Mouse (Mus musculus): Measurements from ENCODE around the gene Pax5. TPM values are rescaled to one million over a fixed set of nuclear protein-coding genes. Genes with fewer than 3 reads are reported as not detected.
A peak's percentile ranks its signal among the peaks of the same experiment; 100 is the strongest.

Gene Pax5
- polyA plus RNA-seq, 1 experiment = 3.4 TPM

DNA sequence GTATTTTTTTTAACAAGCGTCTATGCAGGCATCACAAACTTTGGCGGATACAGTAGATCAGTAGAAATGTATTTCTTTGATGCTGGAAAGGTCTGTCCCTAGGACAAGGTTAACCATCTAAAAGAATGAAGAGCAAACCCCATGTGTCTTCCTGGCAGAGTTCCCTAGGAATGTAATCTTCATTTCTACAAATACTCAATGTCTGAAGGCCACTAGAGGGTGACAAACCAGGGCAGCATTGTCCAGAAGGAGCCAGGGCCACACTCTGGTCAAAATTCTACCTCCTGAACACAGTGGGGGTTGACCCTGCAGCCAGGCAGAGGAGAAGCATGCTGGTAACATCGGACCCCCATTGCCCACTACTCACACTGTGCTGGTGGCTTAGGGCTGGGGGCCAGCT is 185.0 kb downstream of the Pax5 start:
- Histone ChIP-seq H3K4me3 (ENCODE audit: insufficient read depth, low read depth, low read length) (no peak overlapping the region), H3K27me3 (replicated peaks; ENCODE audit: control insufficient read depth, insufficient read depth, low read length) (no peaks in the 10 kb centered on the region), H3K4me1 (ENCODE audit: control insufficient read depth, insufficient read depth, low read length) (no peaks in the 10 kb centered on the region), H3K27ac (ENCODE audit: insufficient read depth, low read depth, low read length) (no peak overlapping the region), H3K36me3 (ENCODE audit: control insufficient read depth, insufficient read depth, low read length) (no peaks in the 10 kb centered on the region)
- DNase-seq = no peak
- 77% methylated on average over 3 of the region's 3 CpGs for WGBS
- TF ChIP-seq POLR2A (IDR thresholded peaks at IDR 0.05; ENCODE audit: low read depth, low read length) = no peak
- TF ChIP-seq CTCF (conservative IDR thresholded peaks at IDR 0.05; ENCODE audit: insufficient read depth, insufficient read length, low read depth, low read length) = no peak

DNA sequence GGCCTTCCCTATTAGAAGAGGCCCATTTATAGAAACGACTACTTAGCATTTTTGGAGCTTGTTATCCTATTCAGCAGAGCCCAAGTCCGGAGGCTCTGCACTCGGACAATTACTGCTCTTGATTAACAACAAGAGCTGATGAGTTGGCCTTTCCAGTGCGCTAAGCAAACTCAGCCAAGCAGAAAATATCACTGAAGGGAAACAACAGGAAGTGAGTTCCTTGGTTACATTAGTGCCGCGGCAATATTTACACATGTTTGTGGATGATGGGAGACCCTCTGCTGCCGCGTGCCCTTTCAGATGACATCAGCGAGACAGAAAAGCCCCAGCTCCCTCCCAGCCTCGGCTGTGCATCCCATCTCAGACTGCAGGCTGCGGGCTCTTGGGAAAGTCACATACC is 191.4 kb downstream of the Pax5 start:
- no peak overlapping the region for H3K27ac ChIP-seq (ENCODE audit: insufficient read depth, low read depth, low read length)
- H3K4me1 ChIP-seq (ENCODE audit: control insufficient read depth, insufficient read depth, low read length) = no peaks in the 10 kb centered on the region
- TF ChIP-seq POLR2A (IDR thresholded peaks at IDR 0.05; ENCODE audit: low read depth, low read length) (no peak), CTCF (conservative IDR thresholded peaks at IDR 0.05; ENCODE audit: insufficient read depth, insufficient read length, low read depth, low read length) (no peak)
- H3K27me3 ChIP-seq (replicated peaks; ENCODE audit: control insufficient read depth, insufficient read depth, low read length) = no peaks in the 10 kb centered on the region
- WGBS = 33% methylated on average over 11 of the region's 11 CpGs
- no peak for DNase-seq
- no peaks in the 10 kb centered on the region for H3K36me3 ChIP-seq (ENCODE audit: control insufficient read depth, insufficient read depth, low read length)
- H3K4me3 ChIP-seq (ENCODE audit: insufficient read depth, low read depth, low read length) = no peak overlapping the region

DNA sequence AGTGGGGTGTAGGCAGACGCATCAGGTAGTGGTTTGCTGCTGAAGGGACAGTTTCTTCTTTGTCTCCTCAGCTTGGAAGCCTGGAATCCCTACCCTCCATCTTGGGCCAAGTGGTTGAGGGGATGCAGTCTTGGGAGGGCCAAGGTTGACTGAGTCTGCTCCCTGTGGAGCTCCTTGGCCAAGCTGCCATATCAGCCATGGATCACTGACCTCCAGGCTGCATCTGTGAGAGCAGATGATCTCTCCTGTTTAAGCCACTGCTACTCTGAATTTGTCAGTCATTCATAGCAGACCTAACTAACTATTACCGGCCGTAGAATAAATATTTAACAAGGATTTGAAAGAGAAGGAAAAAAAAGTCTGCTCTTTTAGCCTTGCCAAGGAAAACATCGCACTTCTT is 196.3 kb downstream of the Pax5 start:
- TF ChIP-seq POLR2A (IDR thresholded peaks at IDR 0.05; ENCODE audit: low read depth, low read length) = no peak
- no peak for TF ChIP-seq CTCF (conservative IDR thresholded peaks at IDR 0.05; ENCODE audit: insufficient read depth, insufficient read length, low read depth, low read length)

DNA sequence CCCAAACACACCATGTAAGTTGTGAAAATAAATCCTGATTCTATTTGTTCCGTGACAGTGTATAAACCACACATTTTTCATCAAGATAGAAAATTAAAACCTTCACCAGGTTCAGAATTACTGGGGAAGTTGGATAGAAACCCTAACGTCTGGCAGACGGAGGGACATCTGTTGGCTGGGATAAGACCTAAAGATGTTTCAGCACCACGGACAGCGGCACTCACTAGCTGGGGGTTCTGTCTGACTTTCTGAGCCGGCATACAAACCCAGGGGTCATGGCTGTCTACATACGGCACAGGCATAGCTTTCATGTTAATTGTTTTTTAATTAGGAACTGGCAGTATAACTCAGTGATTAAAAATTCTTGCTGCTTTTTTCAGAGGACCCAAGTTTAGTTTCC is 198.6 kb downstream of the Pax5 start:
- peak; percentile 8 for DNase-seq
- H3K36me3 ChIP-seq (ENCODE audit: control insufficient read depth, insufficient read depth, low read length) = no peaks in the 10 kb centered on the region
- no peaks in the 10 kb centered on the region for H3K4me1 ChIP-seq (ENCODE audit: control insufficient read depth, insufficient read depth, low read length)
- WGBS = 7% methylated on average over 7 of the region's 7 CpGs
- no peak overlapping the region for H3K27ac ChIP-seq (ENCODE audit: insufficient read depth, low read depth, low read length)
- no peak for TF ChIP-seq CTCF (conservative IDR thresholded peaks at IDR 0.05; ENCODE audit: insufficient read depth, insufficient read length, low read depth, low read length)
- TF ChIP-seq POLR2A (IDR thresholded peaks at IDR 0.05; ENCODE audit: low read depth, low read length) = no peak
- H3K27me3 ChIP-seq (replicated peaks; ENCODE audit: control insufficient read depth, insufficient read depth, low read length) = no peaks in the 10 kb centered on the region
- H3K4me3 ChIP-seq (ENCODE audit: insufficient read depth, low read depth, low read length) = no peak overlapping the region

More for the DNA sequence above, 196.3 kb downstream of the Pax5 start:
- H3K27me3 ChIP-seq (replicated peaks; ENCODE audit: control insufficient read depth, insufficient read depth, low read length) = no peaks in the 10 kb centered on the region
- no peak overlapping the region for H3K4me3 ChIP-seq (ENCODE audit: insufficient read depth, low read depth, low read length)
- H3K4me1 ChIP-seq (ENCODE audit: control insufficient read depth, insufficient read depth, low read length) = no peaks in the 10 kb centered on the region
- no peak overlapping the region for H3K27ac ChIP-seq (ENCODE audit: insufficient read depth, low read depth, low read length)
- peak; percentile 61 for DNase-seq
- no peaks in the 10 kb centered on the region for H3K36me3 ChIP-seq (ENCODE audit: control insufficient read depth, insufficient read depth, low read length)
- WGBS = 66% methylated on average over 4 of the region's 4 CpGs

DNA sequence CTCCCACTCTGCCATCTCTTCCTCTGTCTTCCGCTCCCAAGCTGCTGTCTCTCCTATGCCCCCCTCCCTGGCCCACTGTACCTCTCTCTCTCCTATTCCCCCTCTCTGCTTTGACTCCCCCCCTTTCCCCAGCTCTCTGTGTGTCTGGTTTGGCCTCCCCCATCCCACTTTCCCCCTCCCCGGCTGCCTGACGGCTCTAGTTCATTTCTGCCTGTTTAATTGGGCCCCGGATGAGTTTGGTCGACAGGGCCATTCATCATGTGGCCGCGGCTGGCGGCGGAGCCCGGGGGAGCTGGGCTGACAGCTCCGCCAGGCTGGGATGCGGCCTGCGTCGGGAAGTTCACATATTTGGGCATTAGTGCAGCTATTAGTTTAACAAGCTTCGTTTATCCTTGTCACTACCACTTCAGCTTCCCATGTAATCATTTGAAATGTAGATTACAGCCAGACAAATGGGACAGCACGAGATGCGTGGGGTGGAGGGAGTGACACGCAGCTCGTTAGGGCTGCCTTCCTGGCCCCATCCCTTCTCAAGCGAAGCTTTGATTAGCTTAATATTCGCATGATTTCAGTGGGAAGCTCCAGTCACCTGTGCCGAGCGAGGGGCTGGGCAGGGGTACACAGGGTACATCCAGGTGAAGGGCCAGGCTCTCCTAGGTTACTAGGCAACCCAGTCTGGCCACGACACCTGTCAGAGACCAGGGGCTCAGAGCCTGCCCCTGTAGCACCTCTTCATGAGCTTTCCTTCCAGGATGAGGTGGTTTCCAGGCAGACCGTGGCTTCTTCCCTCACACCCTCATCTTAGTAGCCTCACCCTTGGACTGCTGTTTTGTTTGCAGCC is 201.7 kb downstream of the Pax5 start:
- 14% methylated on average over 25 of the region's 25 CpGs for WGBS
- no peak overlapping the region for H3K4me3 ChIP-seq (ENCODE audit: insufficient read depth, low read depth, low read length)
- H3K4me1 ChIP-seq (ENCODE audit: control insufficient read depth, insufficient read depth, low read length) = no peaks in the 10 kb centered on the region
- H3K27me3 ChIP-seq (replicated peaks; ENCODE audit: control insufficient read depth, insufficient read depth, low read length) = no peaks in the 10 kb centered on the region
- no peak for TF ChIP-seq POLR2A (IDR thresholded peaks at IDR 0.05; ENCODE audit: low read depth, low read length)
- TF ChIP-seq CTCF (conservative IDR thresholded peaks at IDR 0.05; ENCODE audit: insufficient read depth, insufficient read length, low read depth, low read length) = no peak
- H3K27ac ChIP-seq (ENCODE audit: insufficient read depth, low read depth, low read length) = no peak overlapping the region
- H3K36me3 ChIP-seq (ENCODE audit: control insufficient read depth, insufficient read depth, low read length) = no peaks in the 10 kb centered on the region
- no peak for DNase-seq

DNA sequence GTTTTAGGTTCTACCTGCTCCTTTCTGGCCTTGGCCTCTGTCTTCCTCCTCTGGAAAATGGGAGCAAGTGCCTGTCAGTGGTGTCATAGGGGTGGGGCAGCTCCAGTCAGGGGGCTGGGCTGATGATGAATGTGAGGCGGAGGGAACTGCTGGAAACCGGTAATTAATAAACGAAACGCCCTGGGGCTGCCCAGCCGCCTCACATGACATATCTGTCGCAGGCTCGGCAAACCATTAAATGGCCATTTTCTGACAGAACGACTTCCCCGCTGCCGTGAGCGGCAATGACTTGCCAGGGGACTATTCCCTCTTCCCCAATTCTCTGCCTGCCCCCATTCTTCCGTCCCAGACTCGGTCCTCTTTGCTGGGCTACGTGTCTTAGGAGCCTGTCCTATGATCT is 202.4 kb downstream of the Pax5 start:
- Histone ChIP-seq H3K27ac (ENCODE audit: insufficient read depth, low read depth, low read length) (no peak overlapping the region), H3K36me3 (ENCODE audit: control insufficient read depth, insufficient read depth, low read length) (no peaks in the 10 kb centered on the region), H3K4me3 (ENCODE audit: insufficient read depth, low read depth, low read length) (no peak overlapping the region), H3K27me3 (replicated peaks; ENCODE audit: control insufficient read depth, insufficient read depth, low read length) (no peaks in the 10 kb centered on the region), H3K4me1 (ENCODE audit: control insufficient read depth, insufficient read depth, low read length) (no peaks in the 10 kb centered on the region)
- 19% methylated on average over 14 of the region's 14 CpGs for WGBS
- TF ChIP-seq POLR2A (IDR thresholded peaks at IDR 0.05; ENCODE audit: low read depth, low read length) = no peak
- no peak for DNase-seq

DNA sequence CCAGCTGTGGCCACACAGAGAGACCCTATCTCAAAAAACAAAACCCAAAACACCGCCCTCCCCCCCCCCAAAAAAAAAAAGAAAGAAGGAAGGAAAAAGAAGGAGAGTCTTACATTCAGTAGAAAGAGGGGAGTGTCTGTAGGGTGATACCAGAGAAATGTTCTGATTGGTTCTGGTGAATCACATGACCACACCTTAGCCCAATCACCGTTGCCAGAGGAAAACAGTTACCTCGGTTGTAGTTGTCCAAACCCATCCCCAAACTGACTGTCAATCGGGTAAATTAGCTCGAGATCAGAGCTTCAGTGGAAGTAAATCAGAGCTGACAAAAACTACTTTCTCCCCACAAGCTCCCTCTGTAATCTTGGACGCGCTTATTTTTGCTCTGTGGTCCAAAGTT is 205.3 kb downstream of the Pax5 start:
- Histone ChIP-seq H3K4me3 (ENCODE audit: insufficient read depth, low read depth, low read length) (no peak overlapping the region), H3K27ac (ENCODE audit: insufficient read depth, low read depth, low read length) (no peak overlapping the region), H3K36me3 (ENCODE audit: control insufficient read depth, insufficient read depth, low read length) (no peaks in the 10 kb centered on the region), H3K27me3 (replicated peaks; ENCODE audit: control insufficient read depth, insufficient read depth, low read length) (no peaks in the 10 kb centered on the region), H3K4me1 (ENCODE audit: control insufficient read depth, insufficient read depth, low read length) (no peaks in the 10 kb centered on the region)
- 67% methylated on average over 7 of the region's 7 CpGs for WGBS
- TF ChIP-seq CTCF (conservative IDR thresholded peaks at IDR 0.05; ENCODE audit: insufficient read depth, insufficient read length, low read depth, low read length) = no peak
- TF ChIP-seq POLR2A (IDR thresholded peaks at IDR 0.05; ENCODE audit: low read depth, low read length) = no peak
- DNase-seq = no peak
